Mouse (Mus musculus): ENCODE measurements around the gene Ino80b.

DNA sequence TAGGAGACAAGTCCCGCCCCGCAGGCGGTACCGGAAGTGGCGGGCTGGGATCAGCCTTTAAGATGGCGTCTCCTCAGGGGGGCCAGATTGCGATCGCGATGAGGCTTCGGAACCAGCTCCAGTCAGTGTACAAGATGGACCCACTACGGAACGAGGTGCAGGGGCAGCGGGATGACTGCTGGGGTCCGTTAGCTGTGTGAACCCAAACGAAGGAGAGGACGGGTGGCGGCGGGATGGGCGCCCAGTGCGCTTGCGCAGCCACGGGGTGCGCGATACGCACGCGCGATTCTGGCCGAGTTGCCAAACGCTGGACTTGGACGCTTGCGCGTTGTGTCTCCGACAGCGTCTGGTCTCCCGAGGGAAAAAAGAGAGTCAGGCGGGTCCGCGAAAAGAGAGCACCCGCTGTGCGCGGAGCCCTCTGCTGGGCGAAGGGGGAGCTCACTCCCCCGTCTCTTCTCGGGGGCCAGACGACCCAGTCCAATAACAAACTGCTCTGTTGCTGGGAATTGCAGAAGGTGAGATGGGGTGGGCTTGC, 46.8 kb downstream of the Ino80b start:
- peak; percentile 67 for TF ChIP-seq CTCF (IDR thresholded peaks at IDR 0.05; ENCODE audit: extremely low read depth, insufficient read depth, insufficient read length, insufficient replicate concordance)
- 0 out of 2 replicates have a peak, but pooled peaks have one; percentile 3 for TF ChIP-seq POLR2A (IDR thresholded peaks at IDR 0.05; ENCODE audit: low read depth, low read length)
